Mouse (Mus musculus) heart, postnatal 0 days (tissue): ENCODE results near the gene Tpcn1.

Experiments
- CTCF ChIP-seq: IDR thresholded peaks from 2 replicates; pipeline ENCODE4 v1.5.1; 2016; ENCODE audit warnings: antibody characterized with exemption, control low read depth, low read depth
- EP300 ChIP-seq: IDR thresholded peaks from 2 replicates; pipeline ENCODE4 v1.6.1; 2016; ENCODE audit warnings: antibody characterized with exemption, low read depth

DNA sequence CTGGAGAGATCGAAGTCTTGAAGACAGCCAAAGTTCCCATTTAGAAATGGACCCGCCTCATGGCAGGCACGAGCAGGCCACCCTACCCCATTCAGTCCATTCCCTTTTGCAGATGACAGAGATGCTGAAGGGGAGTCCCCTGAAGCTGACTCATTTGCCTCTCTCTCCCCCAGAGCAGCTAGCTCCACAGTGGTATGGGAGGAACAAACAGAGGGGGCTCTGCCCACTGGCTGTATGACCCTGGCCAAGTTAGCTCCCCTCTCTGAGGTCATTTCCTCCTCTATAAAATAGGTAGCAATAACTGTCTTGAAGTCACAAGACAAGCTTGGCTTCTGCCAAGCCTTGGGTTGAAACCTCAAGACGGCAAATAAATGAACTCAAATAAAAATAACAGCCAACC, 5.0 kb downstream of the Tpcn1 start:
- TF ChIP-seq CTCF, result no peak
- TF ChIP-seq EP300, result no peak
